Mouse (Mus musculus): ENCODE measurements around the gene F2rl1. TPM values are rescaled to one million over a fixed set of nuclear protein-coding genes. Genes with fewer than 3 reads are reported as not detected.

F2rl1 gene
- polyA plus RNA-seq (2014; fragmentation: Nextera tagmentation; extraction: Ambion mirVana), result not detected in 2 replicates

DNA sequence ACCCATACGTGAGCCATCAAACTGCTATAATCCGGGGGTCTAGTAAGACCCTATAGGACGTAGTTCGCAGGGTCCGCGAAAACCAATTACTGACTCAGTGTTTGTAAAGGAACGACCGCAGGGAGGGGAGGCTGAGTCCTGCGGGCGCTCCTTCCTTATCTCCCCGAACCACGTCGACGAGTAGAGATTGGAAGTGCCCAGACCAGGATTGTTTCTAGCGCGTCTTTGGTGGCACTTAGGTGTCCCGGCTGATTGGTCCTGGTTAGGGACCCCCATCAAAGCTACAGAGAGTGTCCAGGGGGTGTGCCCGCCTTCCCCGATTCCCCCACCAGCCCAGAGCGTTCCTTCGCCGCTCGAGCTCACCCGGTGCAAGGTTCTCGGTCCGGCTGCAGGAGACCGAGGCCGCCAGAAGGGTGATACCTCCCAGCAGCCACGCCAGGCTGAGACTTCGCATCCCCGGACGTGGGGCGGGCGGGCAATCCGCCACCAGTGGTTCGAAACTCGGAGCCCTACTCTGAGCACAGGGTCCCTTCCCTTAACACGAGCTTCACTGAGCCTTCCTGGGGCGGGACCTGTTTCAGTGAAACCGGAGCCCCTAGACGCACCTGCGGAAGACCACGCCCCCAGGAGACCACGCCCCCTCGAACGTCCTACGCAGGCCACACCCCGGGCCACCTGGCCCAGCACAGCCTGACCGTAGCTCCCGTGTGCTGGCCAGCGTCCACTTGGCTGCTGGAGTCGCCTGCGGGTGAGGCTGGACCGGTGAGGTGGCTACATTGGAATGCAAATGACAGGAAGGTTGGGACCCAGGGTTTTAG, at the start of gene F2rl1:
TSS of gene F2rl1 (minus strand) at position 554 of the 818 bp plus-strand sequence.
- H3K27ac ChIP-seq, result no peak within 1 kb of the TSS
- no peaks in the 10 kb centered on the region for H3K36me3 ChIP-seq (replicated peaks; ENCODE audit: control insufficient read depth, insufficient read depth)
- ATAC-seq (ENCODE audit: low FRiP score) (peak; percentile 69), DNase-seq (ENCODE audit: low spot score) (no peak)
- 1% methylated on average over 54 of the region's 54 CpGs for WGBS
- peak within 1 kb of the TSS; percentile 6; the same call in 1 of the 2 replicates for H3K9ac ChIP-seq
- H3K4me1 ChIP-seq (replicated peaks; ENCODE audit: control insufficient read depth, insufficient read depth, low read length), result peaks cover 11% of the 10 kb centered on the region
- H3K9me3 ChIP-seq (ENCODE audit: control insufficient read depth, low read length), result no peaks in the 10 kb centered on the region
- peak within 1 kb of the TSS; percentile 29 for H3K4me3 ChIP-seq (replicated peaks; ENCODE audit: low read length)
- H3K4me2 ChIP-seq (replicated peaks), result peak within 1 kb of the TSS; percentile 63
- peaks cover 43% of the 10 kb centered on the region for H3K27me3 ChIP-seq (ENCODE audit: control insufficient read depth, insufficient read depth, low read length)

DNA sequence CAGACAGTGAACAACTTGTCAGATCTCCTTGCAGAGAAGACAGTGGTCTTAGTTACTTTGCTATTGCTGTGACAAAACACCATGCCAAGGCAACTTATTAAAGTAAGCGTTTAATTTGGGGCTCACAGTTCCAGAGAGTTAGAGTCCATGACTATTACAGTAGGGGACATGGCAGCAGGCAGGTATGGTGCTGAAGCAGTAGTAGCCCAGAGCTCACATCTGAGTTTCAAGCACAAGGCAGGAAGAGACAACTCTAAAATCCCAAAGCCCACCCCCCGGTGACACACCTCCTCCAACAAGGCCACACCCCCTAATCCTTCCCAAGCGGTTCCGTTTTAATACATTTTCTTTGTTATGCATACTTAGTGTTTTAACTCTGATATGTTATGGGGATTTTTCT, 45.9 kb upstream of the F2rl1 start:
- WGBS, result 95% methylated on average over 4 of the region's 4 CpGs
- H3K27ac ChIP-seq, result no peak overlapping the region
- H3K4me3 ChIP-seq (replicated peaks; ENCODE audit: low read length), result no peak overlapping the region
- H3K4me1 ChIP-seq (replicated peaks; ENCODE audit: control insufficient read depth, insufficient read depth, low read length), result no peaks in the 10 kb centered on the region
- no peak for ATAC-seq (ENCODE audit: low FRiP score)
- DNase-seq (ENCODE audit: low spot score), result no peak
- H3K36me3 ChIP-seq (replicated peaks; ENCODE audit: control insufficient read depth, insufficient read depth), result no peaks in the 10 kb centered on the region
- H3K4me2 ChIP-seq (replicated peaks), result no peak overlapping the region
- H3K27me3 ChIP-seq (ENCODE audit: control insufficient read depth, insufficient read depth, low read length), result no peaks in the 10 kb centered on the region
- no peaks in the 10 kb centered on the region for H3K9me3 ChIP-seq (ENCODE audit: control insufficient read depth, low read length)
- H3K9ac ChIP-seq, result no peak overlapping the region

DNA sequence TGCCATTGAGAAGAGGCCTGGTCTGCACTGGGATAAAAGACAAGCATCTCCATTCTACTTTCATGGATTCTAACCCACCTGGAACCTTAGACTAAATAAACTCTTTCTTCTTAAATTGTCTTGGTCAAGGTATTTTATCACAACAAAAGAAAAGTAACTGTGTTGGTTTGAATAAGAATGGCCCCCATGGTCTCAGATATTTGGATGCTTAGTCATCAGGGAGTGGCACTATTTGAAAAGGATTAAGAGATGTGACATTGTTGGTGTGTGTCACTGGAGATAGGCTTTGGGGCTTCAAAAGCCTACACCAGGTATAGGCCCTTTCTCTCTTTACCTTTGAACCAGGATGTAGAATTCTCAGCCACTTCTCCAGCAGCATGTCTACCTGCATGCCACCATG, 44.3 kb upstream of the F2rl1 start:
- H3K27ac ChIP-seq, result no peak overlapping the region
- no peak overlapping the region for H3K9ac ChIP-seq
- no peak overlapping the region for H3K4me2 ChIP-seq (replicated peaks)
- no peak for ATAC-seq (ENCODE audit: low FRiP score)
- no peak overlapping the region for H3K4me3 ChIP-seq (replicated peaks; ENCODE audit: low read length)
- no peaks in the 10 kb centered on the region for H3K9me3 ChIP-seq (ENCODE audit: control insufficient read depth, low read length)
- DNase-seq (ENCODE audit: low spot score), result no peak
- H3K36me3 ChIP-seq (replicated peaks; ENCODE audit: control insufficient read depth, insufficient read depth), result no peaks in the 10 kb centered on the region
- H3K27me3 ChIP-seq (ENCODE audit: control insufficient read depth, insufficient read depth, low read length), result no peaks in the 10 kb centered on the region
- H3K4me1 ChIP-seq (replicated peaks; ENCODE audit: control insufficient read depth, insufficient read depth, low read length), result no peaks in the 10 kb centered on the region

DNA sequence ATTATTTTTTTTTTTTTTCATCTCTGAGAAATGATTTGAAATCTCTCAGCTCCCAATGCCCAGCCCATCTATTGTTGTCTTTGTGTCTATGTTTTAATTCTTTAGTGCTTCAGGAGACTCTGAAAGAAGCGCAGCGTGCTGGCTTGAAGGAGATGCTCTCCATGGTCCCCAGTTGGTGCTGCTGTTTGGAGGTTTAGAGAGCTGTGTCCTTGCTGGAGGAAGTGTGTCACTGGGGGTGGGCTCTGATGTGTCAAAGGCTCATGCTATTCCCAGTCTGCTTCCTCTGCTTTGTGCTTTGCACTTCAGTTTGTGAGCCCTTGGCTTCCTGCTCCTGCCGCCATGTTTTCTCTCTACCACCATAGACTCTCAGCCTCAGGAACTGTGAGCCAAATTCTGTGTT, 43.3 kb upstream of the F2rl1 start:
- no peak for ATAC-seq (ENCODE audit: low FRiP score)
- Histone ChIP-seq H3K9ac (no peak overlapping the region), H3K4me2 (replicated peaks) (no peak overlapping the region), H3K27me3 (ENCODE audit: control insufficient read depth, insufficient read depth, low read length) (no peaks in the 10 kb centered on the region), H3K9me3 (ENCODE audit: control insufficient read depth, low read length) (no peaks in the 10 kb centered on the region), H3K4me3 (replicated peaks; ENCODE audit: low read length) (no peak overlapping the region), H3K27ac (no peak overlapping the region), H3K36me3 (replicated peaks; ENCODE audit: control insufficient read depth, insufficient read depth) (no peaks in the 10 kb centered on the region), H3K4me1 (replicated peaks; ENCODE audit: control insufficient read depth, insufficient read depth, low read length) (no peaks in the 10 kb centered on the region)
- 95% methylated on average over 3 of the region's 3 CpGs for WGBS
- DNase-seq (ENCODE audit: low spot score), result no peak

DNA sequence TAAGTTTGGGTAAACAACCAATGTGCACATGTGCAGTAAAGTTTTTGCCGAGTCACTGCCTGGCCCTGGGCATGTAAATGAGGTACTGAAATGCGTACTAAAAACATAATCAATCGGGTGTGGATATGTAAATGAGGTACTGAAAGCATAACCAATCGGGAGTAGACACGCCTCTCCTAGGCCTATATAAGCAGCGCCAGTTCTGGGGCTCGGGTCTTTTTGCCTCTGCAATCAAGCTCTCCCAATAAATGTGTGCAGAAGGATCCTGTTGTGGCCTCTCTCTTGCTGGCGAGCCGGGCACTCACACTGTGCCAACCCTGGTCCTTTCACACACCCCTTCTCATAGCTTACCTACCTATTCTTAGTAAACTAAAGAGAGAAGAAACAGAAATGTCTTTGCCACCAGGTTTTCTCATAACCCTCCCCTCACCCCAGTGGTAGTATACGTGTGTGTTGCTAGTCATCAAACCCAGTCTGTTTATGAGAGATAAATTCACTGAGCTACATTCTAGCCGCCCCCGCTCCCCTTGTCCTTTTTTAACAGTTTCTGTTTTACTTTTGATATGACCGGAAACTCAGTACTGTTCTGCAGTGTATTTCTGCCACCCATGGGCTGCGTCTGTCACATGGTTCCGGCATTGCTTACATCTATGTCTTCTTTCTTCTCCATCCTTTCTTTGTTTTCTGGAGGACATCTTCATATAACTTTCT, 42.0 kb upstream of the F2rl1 start:
- H3K27ac ChIP-seq, result no peak overlapping the region
- no peaks in the 10 kb centered on the region for H3K27me3 ChIP-seq (ENCODE audit: control insufficient read depth, insufficient read depth, low read length)
- H3K9me3 ChIP-seq (ENCODE audit: control insufficient read depth, low read length), result no peaks in the 10 kb centered on the region
- no peak overlapping the region for H3K4me2 ChIP-seq (replicated peaks)
- no peak overlapping the region for H3K9ac ChIP-seq
- no peak overlapping the region for H3K4me3 ChIP-seq (replicated peaks; ENCODE audit: low read length)
- no peaks in the 10 kb centered on the region for H3K4me1 ChIP-seq (replicated peaks; ENCODE audit: control insufficient read depth, insufficient read depth, low read length)
- 92% methylated on average over 15 of the region's 15 CpGs for WGBS
- no peaks in the 10 kb centered on the region for H3K36me3 ChIP-seq (replicated peaks; ENCODE audit: control insufficient read depth, insufficient read depth)
- DNase-seq (ENCODE audit: low spot score), result no peak
- ATAC-seq (ENCODE audit: low FRiP score), result no peak

DNA sequence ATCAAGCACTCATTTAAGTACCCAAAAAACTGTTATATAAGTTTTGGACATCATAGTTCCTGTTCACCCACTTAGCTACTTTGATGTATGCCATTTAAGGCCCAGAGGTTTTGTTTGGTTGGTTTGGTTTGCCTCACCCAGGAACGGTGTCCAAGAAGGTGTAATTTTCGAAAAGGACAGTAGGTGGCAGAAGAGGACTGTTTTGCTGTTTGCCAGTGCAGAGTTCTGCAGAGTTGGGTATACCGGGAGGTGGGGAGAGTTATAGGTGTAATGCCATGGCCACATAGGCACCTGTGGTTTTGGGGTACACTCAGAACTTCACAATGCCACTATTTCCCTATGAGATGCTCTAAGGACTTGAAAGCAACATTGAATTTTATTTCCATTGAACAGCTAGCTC, 38.7 kb upstream of the F2rl1 start:
- peak; percentile 65 for ATAC-seq (ENCODE audit: low FRiP score)
- Histone ChIP-seq H3K9ac (no peak overlapping the region), H3K9me3 (ENCODE audit: control insufficient read depth, low read length) (no peaks in the 10 kb centered on the region), H3K4me1 (replicated peaks; ENCODE audit: control insufficient read depth, insufficient read depth, low read length) (no peaks in the 10 kb centered on the region), H3K4me2 (replicated peaks) (no peak overlapping the region), H3K27me3 (ENCODE audit: control insufficient read depth, insufficient read depth, low read length) (no peaks in the 10 kb centered on the region), H3K4me3 (replicated peaks; ENCODE audit: low read length) (no peak overlapping the region), H3K27ac (no peak overlapping the region), H3K36me3 (replicated peaks; ENCODE audit: control insufficient read depth, insufficient read depth) (no peaks in the 10 kb centered on the region)
- WGBS, result under 1% methylated on average over 3 of the region's 3 CpGs
- peak; percentile 94 for DNase-seq (ENCODE audit: low spot score)

DNA sequence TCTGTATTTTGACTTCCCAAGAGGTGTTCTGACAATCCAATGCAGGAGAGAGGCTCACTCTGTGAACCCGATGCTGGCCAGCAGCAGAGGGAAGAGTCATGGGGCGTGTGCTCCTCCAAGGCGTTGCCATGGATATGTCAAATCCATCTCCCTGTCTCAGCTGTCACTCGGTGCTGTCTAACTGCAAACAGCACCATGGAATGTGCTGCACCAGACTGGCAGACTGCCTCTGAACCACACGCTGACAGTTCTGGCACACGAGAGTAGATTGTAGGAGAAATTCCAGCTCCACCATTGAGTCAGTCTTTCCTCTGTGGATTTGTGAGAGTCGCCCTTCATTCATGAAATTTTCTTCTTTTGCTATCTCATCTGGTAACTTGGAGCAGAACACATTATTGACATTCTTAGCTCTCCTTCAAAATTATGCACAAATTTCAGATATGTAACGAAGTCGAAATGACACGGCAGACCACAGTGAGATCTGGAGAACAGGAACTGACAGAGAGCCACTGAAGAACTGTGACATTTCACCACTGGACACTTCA, 38.1 kb upstream of the F2rl1 start:
- no peaks in the 10 kb centered on the region for H3K9me3 ChIP-seq (ENCODE audit: control insufficient read depth, low read length)

DNA sequence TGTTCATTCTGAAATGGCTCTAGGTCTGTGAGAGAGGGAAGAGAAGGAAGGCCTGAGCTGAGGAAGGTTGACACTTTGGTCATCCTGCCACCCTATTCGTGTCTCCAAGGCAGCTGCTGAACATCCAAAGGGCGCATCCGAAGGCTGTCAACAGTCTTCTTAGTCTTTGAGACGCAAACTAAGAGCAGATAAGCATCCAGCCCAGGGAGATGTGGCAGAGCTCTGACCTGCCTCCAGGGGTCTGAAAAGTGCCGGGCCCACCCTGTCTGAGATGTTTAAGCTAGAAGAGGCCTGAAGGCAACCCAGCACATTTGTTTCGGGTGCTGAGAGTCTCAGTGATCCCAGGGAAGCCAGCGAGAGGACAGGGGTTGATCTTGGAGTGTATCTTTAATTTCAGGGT, 32.3 kb upstream of the F2rl1 start:
- Histone ChIP-seq H3K27ac (no peak overlapping the region), H3K4me3 (replicated peaks; ENCODE audit: low read length) (no peak overlapping the region), H3K27me3 (ENCODE audit: control insufficient read depth, insufficient read depth, low read length) (no peaks in the 10 kb centered on the region), H3K4me2 (replicated peaks) (no peak overlapping the region), H3K9me3 (ENCODE audit: control insufficient read depth, low read length) (no peaks in the 10 kb centered on the region), H3K9ac (no peak overlapping the region), H3K4me1 (replicated peaks; ENCODE audit: control insufficient read depth, insufficient read depth, low read length) (no peaks in the 10 kb centered on the region), H3K36me3 (replicated peaks; ENCODE audit: control insufficient read depth, insufficient read depth) (no peaks in the 10 kb centered on the region)
- WGBS, result 86% methylated on average over 7 of the region's 7 CpGs
- ATAC-seq (ENCODE audit: low FRiP score), result no peak
- no peak for DNase-seq (ENCODE audit: low spot score)

More for the DNA sequence above, 38.1 kb upstream of the F2rl1 start:
- Histone ChIP-seq H3K4me2 (replicated peaks) (no peak overlapping the region), H3K4me1 (replicated peaks; ENCODE audit: control insufficient read depth, insufficient read depth, low read length) (no peaks in the 10 kb centered on the region), H3K27ac (no peak overlapping the region), H3K36me3 (replicated peaks; ENCODE audit: control insufficient read depth, insufficient read depth) (no peaks in the 10 kb centered on the region), H3K4me3 (replicated peaks; ENCODE audit: low read length) (no peak overlapping the region), H3K9ac (no peak overlapping the region), H3K27me3 (ENCODE audit: control insufficient read depth, insufficient read depth, low read length) (no peaks in the 10 kb centered on the region)
- 58% methylated on average over 10 of the region's 10 CpGs for WGBS
- ATAC-seq (ENCODE audit: low FRiP score) (no peak), DNase-seq (ENCODE audit: low spot score) (no peak)

DNA sequence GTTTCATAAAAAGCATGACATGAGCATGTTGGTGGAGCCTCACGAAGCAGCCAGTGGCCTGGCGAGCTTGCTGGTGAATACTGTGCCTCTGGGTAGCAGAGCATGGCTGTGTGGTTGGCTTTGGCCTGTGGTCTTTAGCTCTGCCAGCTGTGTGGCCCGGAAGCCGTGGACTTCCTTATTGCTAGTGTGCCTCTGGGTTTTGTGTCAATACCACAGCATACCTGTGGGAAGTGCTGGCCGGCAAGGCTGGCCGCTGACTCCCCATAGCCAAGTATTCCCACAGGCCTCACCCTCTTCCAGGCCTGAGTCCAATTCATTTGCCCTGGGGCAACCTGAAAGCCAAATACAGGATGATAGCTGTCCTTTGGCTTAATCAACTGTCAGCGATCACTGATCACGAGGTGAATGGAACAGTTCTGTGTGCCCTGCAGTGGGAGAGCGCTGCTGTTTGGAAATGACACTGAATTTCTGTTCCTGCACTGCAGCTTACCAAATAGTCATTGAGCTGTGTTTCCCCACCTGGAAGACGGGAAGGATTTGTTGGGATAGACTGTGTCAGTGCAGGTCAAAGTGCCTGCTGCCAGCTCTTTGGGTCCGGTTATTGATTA, 29.0 kb upstream of the F2rl1 start:
- no peak overlapping the region for H3K9ac ChIP-seq
- H3K27me3 ChIP-seq (ENCODE audit: control insufficient read depth, insufficient read depth, low read length), result no peaks in the 10 kb centered on the region
- H3K36me3 ChIP-seq (replicated peaks; ENCODE audit: control insufficient read depth, insufficient read depth), result no peaks in the 10 kb centered on the region
- no peak for DNase-seq (ENCODE audit: low spot score)
- no peak overlapping the region for H3K27ac ChIP-seq
- 82% methylated on average over 11 of the region's 11 CpGs for WGBS
- ATAC-seq (ENCODE audit: low FRiP score), result no peak
- H3K4me3 ChIP-seq (replicated peaks; ENCODE audit: low read length), result no peak overlapping the region
- no peaks in the 10 kb centered on the region for H3K9me3 ChIP-seq (ENCODE audit: control insufficient read depth, low read length)
- H3K4me1 ChIP-seq (replicated peaks; ENCODE audit: control insufficient read depth, insufficient read depth, low read length), result peaks cover 7% of the 10 kb centered on the region
- H3K4me2 ChIP-seq (replicated peaks), result no peak overlapping the region

All from hindbrain, embryonic 14.5 days (tissue).